Mouse (Mus musculus) gastrocnemius, postnatal 14 days (tissue): ENCODE measurements around the gene Diaph2. TPM values are rescaled to one million over a fixed set of nuclear protein-coding genes. Genes with fewer than 3 reads are reported as not detected.
"Not testable (repeated sequence)": the region's sequence is repeated elsewhere in the genome, so short reads cannot be mapped to it uniquely, and the experiment has no call there.

ENCODE experiments used
- DNase-seq: peaks from one replicate; pipeline ENCODE4 v3.0.0; 2021; ENCODE audit warnings: mixed read lengths
- intact Hi-C: fragments of 180-260 bp; cut with DNase I; formaldehyde crosslinking; loops from one replicate; pipeline ENCODE4 v1.15.1; 2025; ENCODE audit warnings: low total_unique reads
- total RNA-seq, 2 experiments: library from RNA; stranded (reverse); gene quantifications; 2 replicates each; pipeline ENCODE4 v1.2.3; 2021

Gene Diaph2
- total RNA-seq, 2 experiments from 2014 or later, result 5.1 to 5.3 TPM

DNA sequence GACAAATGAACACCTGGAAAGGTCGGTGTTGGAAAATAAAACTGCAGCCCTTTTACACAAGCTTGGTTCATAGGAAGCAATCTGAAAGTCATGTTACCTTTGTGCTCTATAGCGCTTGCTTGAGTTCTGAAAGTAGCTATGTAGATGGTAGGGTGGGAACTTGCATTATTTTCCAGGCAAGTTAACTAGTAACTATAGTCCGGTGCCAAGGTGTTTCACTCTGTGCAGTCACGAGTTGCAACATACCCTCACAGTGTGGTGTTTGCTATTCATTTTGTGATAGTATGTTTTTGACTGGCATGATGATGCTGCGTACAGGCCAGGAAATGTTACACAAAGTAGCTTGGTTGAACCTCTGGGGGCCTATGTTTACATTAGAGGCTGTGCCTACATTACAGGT, 34.5 kb downstream of the Diaph2 start:
- intact Hi-C loops, result no loop called here
- no peak for DNase-seq

DNA sequence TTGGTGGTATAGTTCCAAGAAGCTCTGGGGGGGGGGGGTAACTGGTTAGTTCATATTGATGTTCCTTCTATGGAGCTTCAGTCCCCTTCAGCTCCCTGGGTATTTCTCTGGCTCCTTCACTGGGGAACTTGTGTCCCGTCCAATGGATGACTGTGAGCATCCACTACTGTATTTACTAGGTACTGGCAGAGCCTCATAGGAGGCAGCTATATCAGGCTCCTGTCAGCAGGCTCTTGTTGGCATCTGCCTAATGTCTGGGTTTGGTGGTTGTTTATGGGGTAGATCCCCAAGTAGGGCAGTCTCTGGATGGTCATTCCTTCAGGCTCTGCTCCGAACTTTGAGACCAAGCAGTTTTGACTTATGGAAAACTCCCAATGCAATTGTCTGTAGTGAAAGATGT, 50.4 kb downstream of the Diaph2 start:
- not testable (repeated sequence) for DNase-seq

GRCm38 (mm10) chrX:129831903-129832302, 82.4 kb downstream of the Diaph2 start:
- intact Hi-C loops, result no loop called here
- DNase-seq, result no peak

More for the DNA sequence above, 50.4 kb downstream of the Diaph2 start:
- intact Hi-C loops, result not testable (repeated sequence)

- no peak for DNase-seq
- intact Hi-C loops, result no loop called here
Observed at GRCm38 (mm10) chrX:129833887-129834286, 84.3 kb downstream of the Diaph2 start.

DNA sequence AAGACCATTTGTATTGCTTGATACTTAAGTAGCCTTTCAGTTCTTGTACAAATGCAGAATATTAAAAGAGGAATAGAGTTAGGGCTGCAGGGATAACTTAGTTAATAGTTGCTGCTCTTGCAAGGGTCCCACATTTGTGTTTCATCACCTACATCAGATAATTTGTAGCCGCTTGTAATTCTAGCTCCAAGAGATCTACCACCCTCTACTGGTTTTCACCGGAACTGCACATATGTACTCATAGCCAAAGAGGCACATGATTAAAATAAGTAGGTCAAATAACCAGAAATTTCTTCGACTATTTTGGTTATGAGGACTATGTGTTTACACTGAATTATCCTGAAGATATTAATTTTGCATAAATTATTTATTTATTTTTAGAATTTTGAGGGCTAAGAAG, 134.9 kb downstream of the Diaph2 start:
- DNase-seq, result no peak
- intact Hi-C loops, result no loop called here

GRCm38 (mm10) chrX:129925806-129926205, 176.3 kb downstream of the Diaph2 start:
- no peak for DNase-seq
- intact Hi-C loops, result no loop called here

DNA sequence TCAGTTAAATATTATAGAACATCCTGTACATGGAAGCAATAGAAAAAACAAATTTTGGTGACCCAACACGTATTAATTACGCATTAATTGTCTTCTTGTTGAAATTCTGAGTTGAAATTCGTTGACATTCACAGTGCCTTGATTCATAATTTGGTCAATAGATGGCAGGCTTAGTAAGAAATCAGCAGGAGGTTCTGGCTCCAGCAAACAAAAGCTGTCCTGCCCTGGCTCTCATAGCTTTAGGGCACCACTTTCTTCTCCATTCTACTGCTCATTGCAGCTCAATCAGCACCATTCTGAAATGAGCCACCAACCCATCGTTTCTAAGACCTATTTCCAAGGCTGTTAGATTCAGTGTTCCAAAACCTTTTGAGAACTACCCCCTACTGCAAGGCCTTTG, 225.3 kb downstream of the Diaph2 start:
- intact Hi-C loops, result no loop called here
- no peak for DNase-seq

- DNase-seq, result no peak
- intact Hi-C loops, result no loop called here
Observed at GRCm38 (mm10) chrX:130008210-130008609, 258.7 kb downstream of the Diaph2 start.

- intact Hi-C loops, result no loop called here
- no peak for DNase-seq
Observed at GRCm38 (mm10) chrX:130019735-130020134, 270.2 kb downstream of the Diaph2 start.

- no peak for DNase-seq
- intact Hi-C loops, result no loop called here
Observed at GRCm38 (mm10) chrX:130044525-130044924, 295.0 kb downstream of the Diaph2 start.

- intact Hi-C loops, result no loop called here
- DNase-seq, result no peak
Observed at GRCm38 (mm10) chrX:130149216-130149615, 399.7 kb downstream of the Diaph2 start.

GRCm38 (mm10) chrX:130152164-130152563, 402.6 kb downstream of the Diaph2 start:
- intact Hi-C loops, result no loop called here

DNA sequence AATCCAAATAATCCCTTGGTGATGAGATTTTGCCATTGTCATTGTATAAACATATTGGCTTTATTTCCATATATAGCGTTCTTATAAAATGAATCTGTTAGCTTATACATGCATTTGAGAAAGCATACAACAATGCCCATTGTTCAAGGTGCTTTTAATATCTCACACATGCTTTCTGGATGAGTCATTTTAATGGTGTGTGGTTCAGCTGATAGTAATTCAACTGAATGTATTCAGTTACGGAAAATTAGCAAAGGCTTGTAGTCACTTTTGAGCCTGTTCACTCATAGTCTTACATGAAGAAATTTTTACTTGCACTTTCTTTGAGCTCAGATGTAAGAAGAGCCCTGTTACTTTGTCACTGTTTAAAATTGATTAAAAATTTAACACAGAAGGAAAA, 423.6 kb downstream of the Diaph2 start:
- DNase-seq, result no peak
- intact Hi-C loops, result no loop called here

More at GRCm38 (mm10) chrX:130152164-130152563, 402.6 kb downstream of the Diaph2 start:
- no peak for DNase-seq

GRCm38 (mm10) chrX:130187891-130188290, 438.3 kb downstream of the Diaph2 start:
- DNase-seq, result no peak
- intact Hi-C loops, result no loop called here

DNA sequence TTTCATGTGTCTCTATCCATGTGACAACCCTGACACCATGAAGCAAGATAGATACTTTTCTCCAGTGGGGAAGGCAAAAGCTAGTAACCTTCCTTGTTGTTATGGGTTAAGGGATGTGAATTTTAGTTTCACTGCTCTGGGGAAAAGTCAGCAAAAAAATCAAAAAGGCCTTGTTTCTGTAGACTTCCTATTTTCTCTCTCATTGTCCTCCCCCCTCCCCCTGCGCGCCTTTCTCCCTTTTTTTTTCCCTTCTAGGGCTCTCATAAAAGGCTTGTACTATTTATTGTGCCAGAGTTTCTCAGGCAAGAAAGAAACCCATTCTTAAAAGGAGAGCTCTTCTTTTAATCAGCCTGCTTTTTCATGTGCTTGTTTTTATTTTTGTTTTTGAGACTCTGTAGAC, 438.9 kb downstream of the Diaph2 start:
- no peak for DNase-seq
- intact Hi-C loops, result no loop called here

GRCm38 (mm10) chrX:130189250-130189649, 439.7 kb downstream of the Diaph2 start:
- intact Hi-C loops, result no loop called here
- DNase-seq, result no peak

GRCm38 (mm10) chrX:130197412-130197811, 447.9 kb downstream of the Diaph2 start:
- DNase-seq, intact Hi-C loops: not testable (repeated sequence)

- no peak for DNase-seq
Observed at GRCm38 (mm10) chrX:130205243-130205642, 455.7 kb downstream of the Diaph2 start.

GRCm38 (mm10) chrX:130212227-130212626, 462.7 kb downstream of the Diaph2 start:
- DNase-seq, result no peak

More at GRCm38 (mm10) chrX:130205243-130205642, 455.7 kb downstream of the Diaph2 start:
- intact Hi-C loops, result no loop called here

GRCm38 (mm10) chrX:130212759-130213158, 463.2 kb downstream of the Diaph2 start:
- intact Hi-C loops, result no loop called here

More at GRCm38 (mm10) chrX:130212227-130212626, 462.7 kb downstream of the Diaph2 start:
- intact Hi-C loops, result no loop called here

GRCm38 (mm10) chrX:130230045-130230444, 480.5 kb downstream of the Diaph2 start:
- intact Hi-C loops, result no loop called here
- DNase-seq, result no peak

More at GRCm38 (mm10) chrX:130212759-130213158, 463.2 kb downstream of the Diaph2 start:
- DNase-seq, result no peak

GRCm38 (mm10) chrX:130235167-130235566, 485.6 kb downstream of the Diaph2 start:
- intact Hi-C loops, result no loop called here

More at GRCm38 (mm10) chrX:130235167-130235566, 485.6 kb downstream of the Diaph2 start:
- no peak for DNase-seq
